Mouse (Mus musculus) bone marrow macrophage, adult 2 months (primary cell): ENCODE results near the gene Clec4e.

Source experiments
- CTCF ChIP-seq: IDR thresholded peaks from 2 replicates; pipeline ENCODE4 v1.5.1; 2012; ENCODE audit warnings: low read depth, mild to moderate bottlenecking, low read length, moderate library complexity
- POLR2A ChIP-seq: IDR thresholded peaks from 2 replicates; pipeline ENCODE4 v1.6.1; 2012; ENCODE audit warnings: mild to moderate bottlenecking, low read depth, low read length, borderline replicate concordance

GRCm38 (mm10) chr6:123288931-123289330 is 739 bp downstream of the Clec4e start:
- no peak for TF ChIP-seq CTCF
- TF ChIP-seq POLR2A = no peak
